Mouse (Mus musculus): ENCODE results near the gene Erc2. TPM values are rescaled to one million over a fixed set of nuclear protein-coding genes. Genes with fewer than 3 reads are reported as not detected.
A peak's percentile ranks its signal among the peaks of the same experiment; 100 is the strongest.
"Not testable (repeated sequence)": the region's sequence is repeated elsewhere in the genome, so short reads cannot be mapped to it uniquely, and the experiment has no call there.

The Erc2 gene
- polyA plus RNA-seq, 1 experiment from 2014 or later = 33.1 TPM

- Histone ChIP-seq H3K4me3 (no peak overlapping the region), H3K36me3 (no peaks in the 10 kb centered on the region), H3K9me3 (no peaks in the 10 kb centered on the region), H3K27me3 (replicated peaks) (no peaks in the 10 kb centered on the region), H3K9ac (no peak overlapping the region), H3K4me2 (replicated peaks) (no peak overlapping the region), H3K27ac (no peak overlapping the region), H3K4me1 (no peaks in the 10 kb centered on the region)
- no peak for ATAC-seq (ENCODE audit: low FRiP score, low read depth)
- WGBS = 86% methylated on average over 6 of the region's 6 CpGs
These were observed 230.4 kb downstream of the Erc2 start for GRCm38 (mm10) chr14:27852606-27853005.

GRCm38 (mm10) chr14:27860371-27861046 lies 238.3 kb downstream of the Erc2 start:
- WGBS = 92% methylated on average over 6 of the region's 6 CpGs
- Histone ChIP-seq H3K9me3 (no peaks in the 10 kb centered on the region), H3K27me3 (replicated peaks) (no peaks in the 10 kb centered on the region)

GRCm38 (mm10) chr14:27862299-27862698 lies 240.1 kb downstream of the Erc2 start:
- no peak overlapping the region for H3K4me2 ChIP-seq (replicated peaks)
- no peaks in the 10 kb centered on the region for H3K27me3 ChIP-seq (replicated peaks)
- H3K9me3 ChIP-seq = no peaks in the 10 kb centered on the region
- H3K4me1 ChIP-seq = no peaks in the 10 kb centered on the region
- H3K27ac ChIP-seq = no peak overlapping the region
- no peaks in the 10 kb centered on the region for H3K36me3 ChIP-seq
- no peak for ATAC-seq (ENCODE audit: low FRiP score, low read depth)
- H3K9ac ChIP-seq = no peak overlapping the region
- H3K4me3 ChIP-seq = no peak overlapping the region

More at GRCm38 (mm10) chr14:27860371-27861046, 238.3 kb downstream of the Erc2 start:
- ATAC-seq (ENCODE audit: low FRiP score, low read depth) = no peak
- no peak overlapping the region for H3K27ac ChIP-seq
- no peaks in the 10 kb centered on the region for H3K36me3 ChIP-seq
- no peak overlapping the region for H3K4me3 ChIP-seq
- no peaks in the 10 kb centered on the region for H3K4me1 ChIP-seq
- no peak overlapping the region for H3K9ac ChIP-seq
- no peak overlapping the region for H3K4me2 ChIP-seq (replicated peaks)

- Histone ChIP-seq H3K4me3 (no peak overlapping the region), H3K9me3 (no peaks in the 10 kb centered on the region), H3K4me1 (no peaks in the 10 kb centered on the region), H3K4me2 (replicated peaks) (no peak overlapping the region), H3K36me3 (no peaks in the 10 kb centered on the region), H3K27ac (no peak overlapping the region), H3K27me3 (replicated peaks) (no peaks in the 10 kb centered on the region), H3K9ac (no peak overlapping the region)
- ATAC-seq (ENCODE audit: low FRiP score, low read depth) = no peak
These were observed 245.2 kb downstream of the Erc2 start for GRCm38 (mm10) chr14:27867386-27867785.

- no peaks in the 10 kb centered on the region for H3K9me3 ChIP-seq
- H3K27me3 ChIP-seq (replicated peaks) = no peaks in the 10 kb centered on the region
- peaks cover 10% of the 10 kb centered on the region; the same call in 1 of the 2 replicates for H3K4me1 ChIP-seq
- H3K36me3 ChIP-seq = no peaks in the 10 kb centered on the region
- no peak for ATAC-seq (ENCODE audit: low FRiP score, low read depth)
- no peak overlapping the region for H3K27ac ChIP-seq
- 95% methylated on average over 1 of the region's 1 CpGs for WGBS
- no peak overlapping the region for H3K4me2 ChIP-seq (replicated peaks)
- no peak overlapping the region for H3K4me3 ChIP-seq
- H3K9ac ChIP-seq = no peak overlapping the region
These were observed 251.4 kb downstream of the Erc2 start for GRCm38 (mm10) chr14:27873619-27874018.

- Histone ChIP-seq H3K9me3 (no peaks in the 10 kb centered on the region), H3K27me3 (replicated peaks) (no peaks in the 10 kb centered on the region), H3K4me2 (replicated peaks) (peak overlapping the region; percentile 22; the same call in 1 of the 2 replicates), H3K9ac (no peak overlapping the region), H3K4me3 (no peak overlapping the region), H3K4me1 (peaks cover 10% of the 10 kb centered on the region; the same call in 1 of the 2 replicates), H3K36me3 (no peaks in the 10 kb centered on the region), H3K27ac (no peak overlapping the region)
- 66% methylated on average over 13 of the region's 13 CpGs for WGBS
- no peak for ATAC-seq (ENCODE audit: low FRiP score, low read depth)
These were observed 253.8 kb downstream of the Erc2 start for GRCm38 (mm10) chr14:27875991-27876411.

GRCm38 (mm10) chr14:27881972-27882371 lies 259.7 kb downstream of the Erc2 start:
- H3K4me2 ChIP-seq (replicated peaks) = no peak overlapping the region
- ATAC-seq (ENCODE audit: low FRiP score, low read depth) = no peak
- H3K4me1 ChIP-seq = no peaks in the 10 kb centered on the region
- WGBS = 70% methylated on average over 5 of the region's 5 CpGs
- H3K36me3 ChIP-seq = no peaks in the 10 kb centered on the region
- no peak overlapping the region for H3K4me3 ChIP-seq
- H3K27me3 ChIP-seq (replicated peaks) = no peaks in the 10 kb centered on the region
- H3K27ac ChIP-seq = no peak overlapping the region
- H3K9ac ChIP-seq = no peak overlapping the region
- H3K9me3 ChIP-seq = no peaks in the 10 kb centered on the region

- not testable (repeated sequence) for H3K4me2 ChIP-seq (replicated peaks); ATAC-seq (ENCODE audit: low FRiP score, low read depth); H3K9me3 ChIP-seq; H3K27ac ChIP-seq; H3K36me3 ChIP-seq; H3K9ac ChIP-seq; H3K27me3 ChIP-seq (replicated peaks); H3K4me1 ChIP-seq; H3K4me3 ChIP-seq
- WGBS = 79% methylated on average over 5 of the region's 5 CpGs
These were observed 264.1 kb downstream of the Erc2 start for GRCm38 (mm10) chr14:27886337-27886736.

- H3K9me3 ChIP-seq = no peaks in the 10 kb centered on the region
- 85% methylated on average over 5 of the region's 5 CpGs for WGBS
- H3K4me1 ChIP-seq = no peaks in the 10 kb centered on the region
- no peak overlapping the region for H3K27ac ChIP-seq
- H3K36me3 ChIP-seq = no peaks in the 10 kb centered on the region
- H3K27me3 ChIP-seq (replicated peaks) = no peaks in the 10 kb centered on the region
- no peak overlapping the region for H3K4me3 ChIP-seq
- no peak overlapping the region for H3K9ac ChIP-seq
- ATAC-seq (ENCODE audit: low FRiP score, low read depth) = no peak
- no peak overlapping the region for H3K4me2 ChIP-seq (replicated peaks)
These were observed 265.3 kb downstream of the Erc2 start for GRCm38 (mm10) chr14:27887488-27887887.

GRCm38 (mm10) chr14:27889650-27890049 lies 267.4 kb downstream of the Erc2 start:
- Histone ChIP-seq H3K27me3 (replicated peaks) (no peaks in the 10 kb centered on the region), H3K9ac (no peak overlapping the region), H3K4me2 (replicated peaks) (no peak overlapping the region), H3K36me3 (no peaks in the 10 kb centered on the region), H3K4me3 (no peak overlapping the region), H3K27ac (no peak overlapping the region), H3K4me1 (no peaks in the 10 kb centered on the region), H3K9me3 (no peaks in the 10 kb centered on the region)
- no peak for ATAC-seq (ENCODE audit: low FRiP score, low read depth)
- 78% methylated on average over 2 of the region's 2 CpGs for WGBS

- Histone ChIP-seq H3K4me1 (no peaks in the 10 kb centered on the region), H3K27ac (no peak overlapping the region), H3K9ac (no peak overlapping the region), H3K27me3 (replicated peaks) (no peaks in the 10 kb centered on the region), H3K36me3 (no peaks in the 10 kb centered on the region), H3K9me3 (no peaks in the 10 kb centered on the region), H3K4me2 (replicated peaks) (no peak overlapping the region), H3K4me3 (no peak overlapping the region)
- no peak for ATAC-seq (ENCODE audit: low FRiP score, low read depth)
- 89% methylated on average over 2 of the region's 2 CpGs for WGBS
These were observed 270.2 kb downstream of the Erc2 start for GRCm38 (mm10) chr14:27892416-27892815.

- no peak overlapping the region for H3K4me2 ChIP-seq (replicated peaks)
- ATAC-seq (ENCODE audit: low FRiP score, low read depth) = no peak
- H3K4me1 ChIP-seq = no peaks in the 10 kb centered on the region
- no peaks in the 10 kb centered on the region for H3K9me3 ChIP-seq
- H3K36me3 ChIP-seq = no peaks in the 10 kb centered on the region
- H3K4me3 ChIP-seq = no peak overlapping the region
- no peak overlapping the region for H3K27ac ChIP-seq
- H3K9ac ChIP-seq = no peak overlapping the region
- 84% methylated on average over 5 of the region's 5 CpGs for WGBS
- no peaks in the 10 kb centered on the region for H3K27me3 ChIP-seq (replicated peaks)
These were observed 279.5 kb downstream of the Erc2 start for GRCm38 (mm10) chr14:27901772-27902171.

GRCm38 (mm10) chr14:27921656-27922373 lies 299.6 kb downstream of the Erc2 start:
- ATAC-seq (ENCODE audit: low FRiP score, low read depth) = no peak
- Histone ChIP-seq H3K9me3 (no peaks in the 10 kb centered on the region), H3K27ac (no peak overlapping the region), H3K9ac (no peak overlapping the region), H3K36me3 (no peaks in the 10 kb centered on the region), H3K4me1 (no peaks in the 10 kb centered on the region), H3K4me2 (replicated peaks) (no peak overlapping the region), H3K27me3 (replicated peaks) (no peaks in the 10 kb centered on the region), H3K4me3 (no peak overlapping the region)
- WGBS = 91% methylated on average over 5 of the region's 5 CpGs

Data from neural tube, embryonic 12.5 days (tissue).